Mouse (Mus musculus) myocyte (in vitro differentiated cells): ENCODE measurements around the gene Nxf1. TPM values are rescaled to one million over a fixed set of nuclear protein-coding genes. Genes with fewer than 3 reads are reported as not detected.
"Not testable (repeated sequence)": the region's sequence is repeated elsewhere in the genome, so short reads cannot be mapped to it uniquely, and the experiment has no call there.

Source experiments
- H3K27me3 ChIP-seq: one replicate; pipeline ENCODE4 v1.6.1; 2011; ENCODE audit not compliant: control insufficient read depth, insufficient read depth, insufficient read length
- H3K36me3 ChIP-seq: one replicate; pipeline ENCODE4 v1.6.1; 2011; ENCODE audit not compliant: control insufficient read depth, insufficient read depth
- H3K4me2 ChIP-seq: one replicate; pipeline ENCODE4 v1.6.1; 2011; ENCODE audit warnings: low read depth, control low read depth
- H3K4me3 ChIP-seq: one replicate; pipeline ENCODE4 v1.5.1; 2011; ENCODE audit warnings: mild to moderate bottlenecking, control low read depth, moderate library complexity
- H3K79me2 ChIP-seq: one replicate; pipeline ENCODE4 v1.6.1; 2011; ENCODE audit not compliant: control insufficient read depth, insufficient read depth
- H3ac ChIP-seq: one replicate; pipeline ENCODE4 v1.6.1; 2011; ENCODE audit not compliant: control insufficient read depth, insufficient read length
- CEBPB ChIP-seq: IDR thresholded peaks from 2 replicates; pipeline ENCODE4 v1.6.1; 2011; ENCODE audit warnings: mild to moderate bottlenecking, moderate library complexity; ENCODE audit not compliant: poor library complexity, insufficient read depth, severe bottlenecking
- E2F4 ChIP-seq: IDR thresholded peaks from one replicate; pipeline ENCODE4 v1.6.1; 2011; ENCODE audit warnings: mild to moderate bottlenecking, control low read depth, moderate library complexity; ENCODE audit not compliant: insufficient read depth
- MAX ChIP-seq: IDR thresholded peaks from one replicate; pipeline ENCODE4 v1.6.1; 2011; ENCODE audit warnings: low read depth, mild to moderate bottlenecking, control low read depth
- MYOD1 ChIP-seq, 3 experiments: IDR thresholded peaks; one replicate each; pipeline ENCODE4 v1.6.1; 2011; ENCODE audit warnings: control low read depth in 2 of 3, low read depth in 2 of 3, mild to moderate bottlenecking in 2 of 3, moderate library complexity in 1 of 3; ENCODE audit not compliant: insufficient read length in 2 of 3, control insufficient read depth in 1 of 3
- MYOG ChIP-seq, 3 experiments: IDR thresholded peaks; one replicate each; pipeline ENCODE4 v1.6.1; 2011; ENCODE audit warnings: control low read depth in 2 of 3, low read depth in 2 of 3, mild to moderate bottlenecking in 2 of 3; ENCODE audit not compliant: insufficient read length in 2 of 3, control insufficient read depth in 1 of 3, insufficient read depth in 1 of 3
- POLR2A ChIP-seq: IDR thresholded peaks from one replicate; pipeline ENCODE4 v1.6.1; 2011; ENCODE audit warnings: low read depth, mild to moderate bottlenecking, control low read depth, moderate library complexity; ENCODE audit not compliant: insufficient read length
- POLR2AphosphoS2 ChIP-seq: IDR thresholded peaks from one replicate; pipeline ENCODE4 v1.6.1; 2011; ENCODE audit warnings: low read depth, control low read depth; ENCODE audit not compliant: insufficient read length
- REST ChIP-seq: IDR thresholded peaks from one replicate; pipeline ENCODE4 v1.6.1; 2011; ENCODE audit warnings: mild to moderate bottlenecking, control low read depth, moderate library complexity; ENCODE audit not compliant: insufficient read depth, insufficient read length
- SRF ChIP-seq: IDR thresholded peaks from one replicate; pipeline ENCODE4 v1.6.1; 2011; ENCODE audit warnings: low read depth; ENCODE audit not compliant: control insufficient read depth, insufficient read length
- TCF12 ChIP-seq: IDR thresholded peaks from one replicate; pipeline ENCODE4 v1.6.1; 2011; ENCODE audit warnings: mild to moderate bottlenecking, control low read depth; ENCODE audit not compliant: poor library complexity, insufficient read depth, severe bottlenecking
- TCF3 ChIP-seq: IDR thresholded peaks from one replicate; pipeline ENCODE4 v1.6.1; 2011; ENCODE audit warnings: low read depth, control low read depth; ENCODE audit not compliant: insufficient read length
- USF1 ChIP-seq: IDR thresholded peaks from one replicate; pipeline ENCODE4 v1.6.1; 2011; ENCODE audit warnings: low read depth, mild to moderate bottlenecking, control low read depth, moderate library complexity
- polyA plus RNA-seq: library from polyadenylated mRNA; unstranded; fragments of >200 nt; fragmentation: generic; extraction: Trizol; gene quantifications from one replicate; pipeline ENCODE4 v1.2.1, GENCODE M21; 2012; ENCODE audit warnings: missing spikeins

The Nxf1 gene
- polyA plus RNA-seq, 1 experiment, result 64.3 TPM

- Histone ChIP-seq H3K27me3 (no peaks in the 10 kb centered on the region), H3K4me2 (peak overlapping the region; percentile 94), H3K4me3 (peak overlapping the region; percentile 97), H3ac (no peak overlapping the region), H3K79me2 (peaks cover 45% of the 10 kb centered on the region), H3K36me3 (peaks cover 35% of the 10 kb centered on the region)
- TF ChIP-seq TCF12 (no peak), USF1 (no peak), CEBPB (no peak), POLR2AphosphoS2 (no peak), E2F4 (no peak), POLR2A (no peak), MAX (no peak), MYOG (IDR thresholded peaks at IDR 0.05; ENCODE audit: control insufficient read depth in 1 of 3, insufficient read depth in 1 of 3, insufficient read length in 2 of 3, low read depth in 2 of 3) (no peak), REST (no peak), SRF (no peak), TCF3 (no peak), MYOD1 (IDR thresholded peaks at IDR 0.05; ENCODE audit: control insufficient read depth in 1 of 3, insufficient read length in 2 of 3, low read depth in 2 of 3) (no peak)
Observed at GRCm38 (mm10) chr19:8725081-8725613, 31.7 kb upstream of the Nxf1 start.

DNA sequence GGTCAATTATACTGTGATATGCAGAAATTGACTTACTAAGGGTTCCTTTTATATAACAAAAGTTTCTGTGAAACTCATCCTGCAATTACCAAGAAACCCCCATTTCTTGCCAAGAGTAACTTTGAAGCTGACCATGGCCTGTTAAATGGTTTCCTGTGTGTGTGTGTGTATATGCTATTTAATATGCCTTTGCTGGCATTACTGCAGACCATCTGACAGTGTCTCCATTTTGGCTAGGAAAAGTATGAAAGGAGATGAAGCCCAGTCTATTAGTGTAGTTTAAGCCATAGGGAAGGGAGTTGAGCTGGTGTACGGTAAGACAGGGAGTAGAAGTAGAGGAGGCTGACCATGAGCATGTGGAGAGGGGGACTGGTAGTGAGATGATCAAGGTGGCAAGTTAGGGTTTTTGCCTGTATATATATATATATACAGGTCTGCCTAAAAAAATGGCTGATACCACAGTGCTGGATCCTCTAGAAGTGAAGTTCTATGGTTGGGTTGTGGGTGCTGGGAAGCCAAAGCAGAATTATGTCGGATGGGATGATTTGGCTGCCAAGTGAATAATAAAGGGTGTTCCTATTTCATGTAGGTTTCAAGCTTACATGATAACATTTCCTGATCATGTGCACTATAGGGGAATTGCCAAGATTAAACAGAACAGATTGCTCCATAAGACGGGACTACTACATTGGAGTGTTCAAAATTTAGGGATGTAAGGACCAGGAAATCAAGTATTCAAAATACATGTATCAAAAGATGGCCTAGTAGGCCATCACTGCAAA lies 30.1 kb upstream of the Nxf1 start:
- H3K4me3 ChIP-seq, result peak overlapping the region; percentile 97
- H3K36me3 ChIP-seq, result peaks cover 35% of the 10 kb centered on the region
- H3K27me3 ChIP-seq, result no peaks in the 10 kb centered on the region
- TF ChIP-seq MYOG (IDR thresholded peaks at IDR 0.05; ENCODE audit: control insufficient read depth in 1 of 3, insufficient read depth in 1 of 3, insufficient read length in 2 of 3, low read depth in 2 of 3) (no peak), POLR2A (peak; percentile 23), USF1 (no peak), POLR2AphosphoS2 (peak; percentile 67)
- no peak overlapping the region for H3ac ChIP-seq
- H3K79me2 ChIP-seq, result peaks cover 30% of the 10 kb centered on the region
- H3K4me2 ChIP-seq, result peak overlapping the region; percentile 94

DNA sequence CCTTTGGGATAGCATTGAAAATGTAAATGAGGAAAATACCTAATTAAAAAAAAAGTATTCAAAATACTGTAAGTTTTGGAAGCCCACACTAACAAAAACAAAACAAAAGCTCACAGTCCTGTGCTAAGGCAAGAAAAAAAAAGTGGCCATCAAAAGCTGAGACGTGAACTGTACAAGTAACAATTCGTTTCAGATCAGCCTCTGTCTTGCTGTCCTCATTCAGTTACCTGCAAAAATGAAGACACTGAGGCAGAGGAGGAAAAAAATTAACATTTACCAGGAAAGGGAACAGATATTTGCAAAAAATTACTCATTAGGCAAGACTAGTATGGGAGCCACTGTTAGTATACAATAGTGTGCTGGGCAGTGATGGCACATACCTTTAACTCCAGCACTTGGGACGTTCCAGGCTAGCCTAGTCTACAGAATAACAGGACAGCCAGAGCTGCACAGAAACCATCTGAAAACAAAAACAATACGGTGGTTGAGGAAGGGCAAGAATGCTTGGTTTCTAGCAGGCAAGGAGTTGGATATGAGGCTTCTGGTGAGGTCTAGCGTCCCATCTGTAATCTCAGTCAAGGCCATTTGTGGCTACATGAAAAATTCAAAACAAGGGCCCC lies 29.3 kb upstream of the Nxf1 start:
- H3K27me3 ChIP-seq, result no peaks in the 10 kb centered on the region
- H3K36me3 ChIP-seq, result peaks cover 35% of the 10 kb centered on the region
- TF ChIP-seq POLR2A (peak; percentile 28), POLR2AphosphoS2 (peak; percentile 70), TCF12 (no peak)
- no peak overlapping the region for H3ac ChIP-seq
- H3K79me2 ChIP-seq, result peaks cover 22% of the 10 kb centered on the region
- no peak overlapping the region for H3K4me2 ChIP-seq
- no peak overlapping the region for H3K4me3 ChIP-seq

DNA sequence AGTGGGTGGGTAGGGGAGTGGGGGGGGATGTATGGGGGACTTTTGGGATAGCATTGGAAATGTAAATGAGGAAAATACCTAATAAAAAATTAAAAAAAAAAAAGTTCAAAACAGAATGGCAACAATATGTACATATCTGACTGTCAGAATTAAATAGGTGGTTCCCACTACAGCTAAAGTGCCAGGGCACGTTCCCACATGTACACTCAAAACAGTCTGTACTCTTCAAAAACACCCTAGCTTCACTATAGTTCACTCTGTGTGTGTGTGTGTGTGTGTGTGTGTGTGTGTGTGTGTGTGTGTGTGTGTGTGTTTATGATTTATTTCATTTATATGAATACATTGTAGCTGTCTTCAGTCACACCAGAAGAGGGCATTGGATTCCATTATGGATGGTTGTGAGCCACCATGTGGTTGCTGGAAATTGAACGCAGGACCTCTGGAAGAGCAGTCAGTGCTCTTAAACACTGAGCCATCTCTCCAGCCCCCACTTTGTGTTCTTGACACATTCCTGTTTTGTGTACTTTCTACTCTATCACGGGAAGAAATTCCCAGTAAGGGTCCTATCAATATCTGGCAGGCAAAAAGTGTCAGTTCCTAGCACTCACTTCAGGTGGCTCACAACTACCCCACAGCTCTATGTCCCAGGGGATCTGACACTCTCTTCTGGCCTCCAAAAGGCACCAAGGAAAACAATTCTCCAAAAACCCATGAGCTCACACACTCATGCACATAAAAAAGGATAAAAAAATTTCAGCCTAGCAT lies 28.4 kb upstream of the Nxf1 start:
- H3K4me3 ChIP-seq, H3K4me2 ChIP-seq, H3ac ChIP-seq, H3K27me3 ChIP-seq: not testable (repeated sequence)
- H3K79me2 ChIP-seq, result peaks cover 17% of the 10 kb centered on the region
- H3K36me3 ChIP-seq, result peaks cover 35% of the 10 kb centered on the region

DNA sequence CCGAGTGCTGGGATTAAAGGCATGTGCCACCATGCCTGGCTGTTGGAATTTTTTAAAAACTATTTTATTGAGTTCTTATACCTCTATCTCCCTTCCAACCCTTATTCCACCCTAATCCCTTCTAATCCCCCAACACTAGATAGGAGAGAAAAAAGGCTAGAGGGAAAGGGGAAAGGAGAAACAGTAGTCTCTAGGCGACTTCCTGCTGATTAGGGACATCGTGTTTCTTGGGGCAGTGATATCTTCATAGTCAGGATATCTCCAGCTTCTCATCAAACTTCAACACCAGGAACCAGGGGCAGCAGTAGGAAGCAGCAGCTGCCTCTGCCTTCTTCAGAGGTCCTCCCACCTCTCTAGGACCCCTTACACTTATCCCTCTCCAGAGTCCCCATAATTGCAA lies 22.5 kb upstream of the Nxf1 start:
- Histone ChIP-seq H3K27me3 (no peaks in the 10 kb centered on the region), H3ac (no peak overlapping the region), H3K4me3 (no peak overlapping the region), H3K36me3 (peaks cover 13% of the 10 kb centered on the region), H3K79me2 (peaks cover 21% of the 10 kb centered on the region), H3K4me2 (no peak overlapping the region)
- TF ChIP-seq POLR2AphosphoS2 (no peak), TCF12 (no peak), E2F4 (no peak), SRF (no peak)
